Mouse (Mus musculus): ENCODE measurements around the gene Sema6d. TPM values are rescaled to one million over a fixed set of nuclear protein-coding genes. Genes with fewer than 3 reads are reported as not detected.

The Sema6d gene
- polyA plus RNA-seq, 1 experiment, result 3.1 TPM

DNA sequence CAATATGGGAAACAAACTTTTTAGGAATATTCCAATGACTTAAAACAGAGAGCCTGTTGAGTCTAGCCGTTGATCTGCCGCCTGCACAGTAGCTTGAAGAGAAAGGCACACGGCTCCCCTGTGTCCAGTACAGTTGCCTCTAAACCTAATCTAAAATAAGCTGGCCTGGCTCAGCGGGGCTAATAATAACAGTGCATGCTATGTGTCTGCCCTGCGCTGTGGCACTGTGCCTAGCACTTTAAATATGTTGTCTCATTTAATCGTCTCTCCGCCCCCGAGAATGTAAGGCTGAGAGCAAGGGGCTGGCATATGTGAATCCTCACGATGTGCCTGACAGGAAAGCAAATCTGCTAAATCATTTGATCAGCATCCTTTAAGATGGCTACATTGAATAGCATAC, 527.7 kb downstream of the Sema6d start:
- TF ChIP-seq CTCF (IDR thresholded peaks at IDR 0.05; ENCODE audit: control insufficient read depth, insufficient read depth, insufficient read length) (no peak), FOSL1 (IDR thresholded peaks at IDR 0.05; ENCODE audit: insufficient read depth, low read length, poor library complexity, severe bottlenecking) (no peak), CEBPB (IDR thresholded peaks at IDR 0.05; ENCODE audit: low read depth) (no peak), MAX (IDR thresholded peaks at IDR 0.05) (no peak), MYOG (IDR thresholded peaks at IDR 0.05; ENCODE audit: control insufficient read depth, extremely low read depth, insufficient read length) (no peak), USF1 (IDR thresholded peaks at IDR 0.05; ENCODE audit: low read depth) (no peak), MYOD1 (IDR thresholded peaks at IDR 0.05; ENCODE audit: control insufficient read depth, insufficient read length, low read depth) (no peak)
- H3K36me3 ChIP-seq (ENCODE audit: control insufficient read depth, insufficient read depth), result no peaks in the 10 kb centered on the region
- H3K79me2 ChIP-seq (ENCODE audit: control insufficient read depth, insufficient read depth), result peaks cover 10% of the 10 kb centered on the region
- H3K27me3 ChIP-seq (ENCODE audit: control insufficient read depth, insufficient read depth, insufficient read length), result no peaks in the 10 kb centered on the region
- no peak overlapping the region for H3ac ChIP-seq (ENCODE audit: control insufficient read depth, insufficient read length, low read depth)
- no peaks in the 10 kb centered on the region for H3K79me3 ChIP-seq (ENCODE audit: low read depth)
- H3K4me3 ChIP-seq (ENCODE audit: insufficient read depth, poor library complexity, severe bottlenecking), result no peak overlapping the region

DNA sequence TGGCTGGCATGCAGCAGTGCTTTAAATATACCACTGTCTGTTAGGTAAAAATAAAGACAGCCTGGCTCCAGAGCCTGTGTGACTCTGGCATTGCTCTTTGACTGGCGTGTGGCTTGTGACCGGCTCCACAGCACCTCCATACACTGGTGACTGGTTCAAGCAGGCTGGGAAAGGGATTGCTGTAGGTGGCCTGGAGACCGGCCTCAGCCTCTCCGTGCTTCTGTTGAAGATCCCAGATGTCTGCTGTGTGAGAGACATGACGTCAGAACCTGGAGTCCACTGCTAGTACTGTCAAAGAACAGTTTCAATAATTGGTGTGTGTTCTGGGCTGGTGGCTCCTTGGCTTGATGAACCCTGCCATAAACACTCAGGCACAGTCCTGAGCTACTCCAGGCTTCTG, 528.3 kb downstream of the Sema6d start:
- no peaks in the 10 kb centered on the region for H3K79me3 ChIP-seq (ENCODE audit: low read depth)
- H3K79me2 ChIP-seq (ENCODE audit: control insufficient read depth, insufficient read depth), result peaks cover 3% of the 10 kb centered on the region
- H3K27me3 ChIP-seq (ENCODE audit: control insufficient read depth, insufficient read depth, insufficient read length), result no peaks in the 10 kb centered on the region
- no peak overlapping the region for H3K4me3 ChIP-seq (ENCODE audit: insufficient read depth, poor library complexity, severe bottlenecking)
- H3ac ChIP-seq (ENCODE audit: control insufficient read depth, insufficient read length, low read depth), result no peak overlapping the region
- TF ChIP-seq MYOD1 (IDR thresholded peaks at IDR 0.05; ENCODE audit: control insufficient read depth, insufficient read length, low read depth), result no peak
- TF ChIP-seq MAX (IDR thresholded peaks at IDR 0.05), result no peak
- TF ChIP-seq FOSL1 (IDR thresholded peaks at IDR 0.05; ENCODE audit: insufficient read depth, low read length, poor library complexity, severe bottlenecking), result no peak
- no peak for TF ChIP-seq CTCF (IDR thresholded peaks at IDR 0.05; ENCODE audit: control insufficient read depth, insufficient read depth, insufficient read length)
- TF ChIP-seq MYOG (IDR thresholded peaks at IDR 0.05; ENCODE audit: control insufficient read depth, extremely low read depth, insufficient read length), result no peak
- TF ChIP-seq CEBPB (IDR thresholded peaks at IDR 0.05; ENCODE audit: low read depth), result no peak
- TF ChIP-seq USF1 (IDR thresholded peaks at IDR 0.05; ENCODE audit: low read depth), result no peak
- H3K36me3 ChIP-seq (ENCODE audit: control insufficient read depth, insufficient read depth), result no peaks in the 10 kb centered on the region

DNA sequence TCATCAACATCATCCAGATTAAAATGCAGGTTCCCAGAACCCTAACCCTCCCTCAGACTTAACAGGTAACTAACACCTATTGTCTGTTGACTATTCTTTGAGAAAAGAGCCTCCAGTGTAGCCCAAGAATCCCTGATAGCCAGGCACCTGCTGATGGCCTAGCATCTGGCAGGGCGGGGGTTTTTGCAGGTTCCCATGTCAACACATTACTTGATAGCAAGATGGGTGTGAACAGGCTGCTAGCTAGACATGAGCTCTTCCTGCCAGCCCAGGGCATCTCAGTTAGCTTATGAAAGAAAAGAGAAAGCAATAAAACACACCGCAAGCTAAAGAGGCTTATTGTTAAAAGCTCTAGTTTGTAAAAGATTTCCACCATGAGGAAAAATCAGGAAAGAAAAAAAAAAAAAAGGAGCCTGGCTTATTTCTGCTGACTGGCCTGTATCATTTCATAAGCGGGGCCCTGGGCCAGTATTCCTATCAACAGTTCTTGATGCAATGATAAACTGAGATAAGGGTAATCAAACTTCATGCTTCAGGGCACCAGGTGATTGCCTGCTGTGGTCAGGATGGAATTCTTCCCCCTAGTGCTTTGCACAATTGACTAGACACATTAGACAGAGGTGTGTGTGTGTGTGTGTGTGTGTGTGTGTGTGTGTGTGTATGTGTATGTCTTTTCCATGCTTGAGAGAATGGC, 528.9 kb downstream of the Sema6d start:
- H3K4me3 ChIP-seq (ENCODE audit: insufficient read depth, poor library complexity, severe bottlenecking), result no peak overlapping the region
- no peaks in the 10 kb centered on the region for H3K27me3 ChIP-seq (ENCODE audit: control insufficient read depth, insufficient read depth, insufficient read length)
- no peaks in the 10 kb centered on the region for H3K79me2 ChIP-seq (ENCODE audit: control insufficient read depth, insufficient read depth)
- H3ac ChIP-seq (ENCODE audit: control insufficient read depth, insufficient read length, low read depth), result no peak overlapping the region
- TF ChIP-seq MAX (IDR thresholded peaks at IDR 0.05) (no peak), MYOD1 (IDR thresholded peaks at IDR 0.05; ENCODE audit: control insufficient read depth, insufficient read length, low read depth) (no peak), FOSL1 (IDR thresholded peaks at IDR 0.05; ENCODE audit: insufficient read depth, low read length, poor library complexity, severe bottlenecking) (no peak), MYOG (IDR thresholded peaks at IDR 0.05; ENCODE audit: control insufficient read depth, extremely low read depth, insufficient read length) (no peak), CTCF (IDR thresholded peaks at IDR 0.05; ENCODE audit: control insufficient read depth, insufficient read depth, insufficient read length) (no peak), USF1 (IDR thresholded peaks at IDR 0.05; ENCODE audit: low read depth) (no peak), CEBPB (IDR thresholded peaks at IDR 0.05; ENCODE audit: low read depth) (no peak)
- no peaks in the 10 kb centered on the region for H3K79me3 ChIP-seq (ENCODE audit: low read depth)
- H3K36me3 ChIP-seq (ENCODE audit: control insufficient read depth, insufficient read depth), result no peaks in the 10 kb centered on the region

DNA sequence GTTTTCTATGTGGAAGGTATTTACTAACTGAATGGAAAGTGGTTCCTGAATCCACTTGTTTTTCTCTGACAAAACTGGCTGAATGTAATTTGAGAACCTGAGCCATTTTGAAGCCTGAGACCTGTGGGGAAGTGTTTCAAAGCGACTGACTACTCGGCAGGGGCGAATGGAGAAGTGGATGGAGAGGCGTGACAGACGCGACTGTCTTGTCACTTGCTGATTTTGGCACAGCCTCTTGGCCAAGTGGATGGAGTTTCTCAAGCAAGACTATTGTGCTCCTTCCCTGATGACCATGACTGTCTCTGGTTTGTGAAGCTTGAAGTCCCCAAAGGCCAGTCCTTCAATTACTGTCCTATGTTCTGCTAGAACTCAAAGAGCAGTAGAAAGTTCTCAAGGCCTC, 530.7 kb downstream of the Sema6d start:
- TF ChIP-seq USF1 (IDR thresholded peaks at IDR 0.05; ENCODE audit: low read depth), result no peak
- no peak for TF ChIP-seq CEBPB (IDR thresholded peaks at IDR 0.05; ENCODE audit: low read depth)
- TF ChIP-seq MYOD1 (IDR thresholded peaks at IDR 0.05; ENCODE audit: control insufficient read depth, insufficient read length, low read depth), result no peak
- no peak for TF ChIP-seq MYOG (IDR thresholded peaks at IDR 0.05; ENCODE audit: control insufficient read depth, extremely low read depth, insufficient read length)
- TF ChIP-seq CTCF (IDR thresholded peaks at IDR 0.05; ENCODE audit: control insufficient read depth, insufficient read depth, insufficient read length), result no peak
- TF ChIP-seq MAX (IDR thresholded peaks at IDR 0.05), result no peak
- TF ChIP-seq FOSL1 (IDR thresholded peaks at IDR 0.05; ENCODE audit: insufficient read depth, low read length, poor library complexity, severe bottlenecking), result no peak
- no peaks in the 10 kb centered on the region for H3K79me3 ChIP-seq (ENCODE audit: low read depth)
- no peaks in the 10 kb centered on the region for H3K36me3 ChIP-seq (ENCODE audit: control insufficient read depth, insufficient read depth)
- H3K79me2 ChIP-seq (ENCODE audit: control insufficient read depth, insufficient read depth), result no peaks in the 10 kb centered on the region
- no peaks in the 10 kb centered on the region for H3K27me3 ChIP-seq (ENCODE audit: control insufficient read depth, insufficient read depth, insufficient read length)
- H3ac ChIP-seq (ENCODE audit: control insufficient read depth, insufficient read length, low read depth), result no peak overlapping the region
- no peak overlapping the region for H3K4me3 ChIP-seq (ENCODE audit: insufficient read depth, poor library complexity, severe bottlenecking)

DNA sequence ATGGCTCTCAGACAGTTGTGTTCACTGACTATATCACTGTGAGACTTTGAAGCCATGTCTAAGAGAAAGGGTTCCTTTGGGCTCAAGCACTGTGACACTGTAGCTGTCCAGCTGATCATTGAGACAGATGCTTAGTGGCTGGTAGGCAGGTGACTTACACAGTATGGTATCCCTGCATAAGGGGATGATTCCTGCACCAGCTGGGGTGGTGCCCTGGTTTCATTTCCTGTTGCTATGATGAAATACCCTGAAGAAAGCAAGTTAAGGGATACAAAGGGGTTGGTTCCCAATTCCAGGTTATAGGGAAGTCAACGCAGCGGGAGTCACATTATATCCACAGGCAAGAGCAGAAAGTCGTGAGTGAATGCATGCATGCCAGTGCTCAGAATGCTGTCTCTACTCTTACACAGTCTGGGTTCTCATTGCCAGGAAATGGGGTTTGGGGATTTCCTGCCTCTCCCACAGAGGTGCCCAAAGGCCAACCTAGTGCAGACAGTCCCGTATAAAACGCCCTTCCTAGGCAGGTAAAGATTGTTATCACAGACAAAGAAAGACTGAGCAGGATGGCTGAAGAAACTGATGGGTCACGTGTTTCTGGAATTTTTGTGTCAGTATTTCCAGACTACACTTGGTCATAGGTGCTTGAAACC, 532.3 kb downstream of the Sema6d start:
- H3K79me3 ChIP-seq (ENCODE audit: low read depth), result no peaks in the 10 kb centered on the region
- no peak for TF ChIP-seq MAX (IDR thresholded peaks at IDR 0.05)
- TF ChIP-seq USF1 (IDR thresholded peaks at IDR 0.05; ENCODE audit: low read depth), result no peak
- TF ChIP-seq MYOD1 (IDR thresholded peaks at IDR 0.05; ENCODE audit: control insufficient read depth, insufficient read length, low read depth), result no peak
- TF ChIP-seq MYOG (IDR thresholded peaks at IDR 0.05; ENCODE audit: control insufficient read depth, extremely low read depth, insufficient read length), result no peak
- TF ChIP-seq FOSL1 (IDR thresholded peaks at IDR 0.05; ENCODE audit: insufficient read depth, low read length, poor library complexity, severe bottlenecking), result no peak
- TF ChIP-seq CTCF (IDR thresholded peaks at IDR 0.05; ENCODE audit: control insufficient read depth, insufficient read depth, insufficient read length), result no peak
- H3K27me3 ChIP-seq (ENCODE audit: control insufficient read depth, insufficient read depth, insufficient read length), result no peaks in the 10 kb centered on the region
- H3K36me3 ChIP-seq (ENCODE audit: control insufficient read depth, insufficient read depth), result no peaks in the 10 kb centered on the region
- H3K4me3 ChIP-seq (ENCODE audit: insufficient read depth, poor library complexity, severe bottlenecking), result no peak overlapping the region
- H3K79me2 ChIP-seq (ENCODE audit: control insufficient read depth, insufficient read depth), result no peaks in the 10 kb centered on the region
- no peak overlapping the region for H3ac ChIP-seq (ENCODE audit: control insufficient read depth, insufficient read length, low read depth)

Measured in C2C12 (cell line).